Mouse (Mus musculus): ENCODE results near the gene Hopx.

- TF ChIP-seq CTCF (conservative IDR thresholded peaks at IDR 0.05; ENCODE audit: low read length), result no peak
- no peak for TF ChIP-seq NANOG (IDR thresholded peaks at IDR 0.05; ENCODE audit: borderline replicate concordance, low read length)
These were observed 7.6 kb upstream of the Hopx start for GRCm38 (mm10) chr5:77122254-77123192.
